Mouse (Mus musculus) T-cell, adult 2 months (primary cell): Measurements from ENCODE around the gene Cdc42.
A peak's percentile ranks its signal among the peaks of the same experiment; 100 is the strongest.

ENCODE experiments used
- DNase-seq: peaks from one replicate; pipeline ENCODE4 v3.0.0; 2022; ENCODE audit warnings: low spot score

Cdc42 gene

DNA sequence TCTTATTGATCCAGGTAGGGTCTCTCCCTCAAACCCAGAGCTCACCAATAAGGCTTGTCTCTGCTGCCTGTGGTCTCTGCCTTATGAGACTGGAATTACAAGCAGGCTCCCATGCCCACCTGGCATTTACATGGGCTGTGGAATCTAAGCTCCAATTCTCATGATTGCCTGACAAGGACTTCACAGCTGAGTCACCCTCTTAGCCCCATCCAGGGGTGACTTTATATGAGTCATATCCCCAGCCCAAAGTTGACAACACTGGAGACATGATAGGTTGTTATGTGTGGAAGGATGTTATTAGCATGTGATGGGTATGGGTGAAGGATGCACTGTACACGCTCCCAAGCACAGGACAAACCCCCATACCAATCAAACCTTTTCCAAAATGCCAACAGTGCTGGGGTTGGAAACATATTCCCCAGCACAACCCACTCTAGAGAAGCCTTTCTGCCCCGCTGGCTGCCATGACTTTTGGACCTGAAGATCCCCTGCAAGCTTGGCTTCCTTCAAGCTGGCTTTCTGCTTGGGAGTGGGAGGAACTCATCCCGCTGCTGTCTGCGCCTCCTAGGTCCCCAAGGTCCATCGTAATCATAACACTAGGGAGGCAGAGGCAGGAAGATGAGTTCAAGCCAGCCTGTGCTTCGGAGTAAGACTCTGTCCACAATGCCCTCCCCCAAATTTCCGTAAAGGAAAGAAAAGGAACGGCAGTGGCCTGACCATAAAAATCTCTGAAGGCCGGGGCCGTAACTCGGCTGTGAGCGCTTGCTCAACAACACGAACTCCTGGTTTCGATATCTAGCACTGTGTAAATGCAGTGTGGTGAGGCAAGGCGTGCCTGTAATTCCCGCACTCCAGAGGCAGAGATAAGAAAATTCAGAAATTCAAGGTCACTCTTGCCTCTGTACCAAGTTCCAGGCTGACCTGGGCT lies 14.3 kb upstream of the Cdc42 start:
- DNase-seq, result no peak

DNA sequence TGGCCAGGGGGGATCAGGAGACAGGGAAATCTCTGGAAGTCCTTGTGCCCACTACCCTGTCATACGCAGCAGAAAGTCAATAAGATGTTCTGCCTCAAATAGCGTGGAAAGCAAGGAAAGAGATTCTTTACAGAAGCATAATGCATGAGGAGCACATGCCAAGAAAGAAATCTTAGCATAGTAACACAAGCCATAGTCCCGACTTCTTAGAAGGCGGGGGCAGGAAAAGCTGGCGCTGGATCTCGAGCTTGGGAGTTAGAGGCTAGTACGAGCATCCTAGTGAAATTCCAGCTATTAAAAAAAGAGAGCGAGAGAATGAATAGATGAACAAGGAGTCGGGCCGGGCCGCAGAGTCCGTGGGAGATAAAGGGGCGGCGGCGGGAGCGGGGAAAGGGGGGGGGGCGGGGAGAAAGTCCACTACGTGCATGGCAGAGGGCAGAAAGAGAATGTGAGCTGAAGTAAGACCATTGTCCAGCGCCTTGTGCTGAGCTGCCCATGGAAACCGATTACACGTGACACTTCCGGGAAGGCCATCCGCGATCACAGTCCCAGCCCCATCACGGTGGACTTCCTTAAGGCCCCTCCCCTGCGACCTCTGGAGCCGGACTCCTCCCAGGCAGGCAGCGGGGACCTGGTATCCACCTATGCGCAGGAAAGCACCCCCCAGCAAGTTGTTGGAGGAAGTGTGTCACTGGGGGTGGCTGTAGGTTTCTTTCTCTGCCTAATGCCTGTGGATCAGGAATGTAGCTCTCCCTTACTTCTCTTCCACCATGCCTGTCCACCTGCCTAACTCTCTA lies 12.6 kb upstream of the Cdc42 start:
- DNase-seq, result no peak

DNA sequence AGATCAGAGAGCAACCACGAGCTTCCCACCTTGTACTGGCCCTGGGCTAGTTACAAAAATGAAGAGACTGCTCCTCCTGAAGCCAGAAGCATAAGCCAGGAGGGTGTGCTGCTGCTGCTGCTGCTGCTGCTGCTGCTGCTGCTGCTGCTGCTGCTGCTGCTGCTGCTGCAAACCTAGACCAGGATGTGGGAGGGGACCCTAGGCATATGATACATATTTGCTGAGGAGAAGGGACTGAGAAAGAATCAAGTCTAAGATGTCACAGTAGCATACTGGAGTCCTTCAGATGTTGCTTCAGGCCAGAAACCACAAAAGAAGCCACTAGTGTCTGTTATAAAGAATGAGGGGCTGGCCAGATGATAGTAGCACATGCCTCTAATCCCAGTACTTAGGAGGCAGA lies 10.7 kb upstream of the Cdc42 start:
- DNase-seq, result peak; percentile 61

DNA sequence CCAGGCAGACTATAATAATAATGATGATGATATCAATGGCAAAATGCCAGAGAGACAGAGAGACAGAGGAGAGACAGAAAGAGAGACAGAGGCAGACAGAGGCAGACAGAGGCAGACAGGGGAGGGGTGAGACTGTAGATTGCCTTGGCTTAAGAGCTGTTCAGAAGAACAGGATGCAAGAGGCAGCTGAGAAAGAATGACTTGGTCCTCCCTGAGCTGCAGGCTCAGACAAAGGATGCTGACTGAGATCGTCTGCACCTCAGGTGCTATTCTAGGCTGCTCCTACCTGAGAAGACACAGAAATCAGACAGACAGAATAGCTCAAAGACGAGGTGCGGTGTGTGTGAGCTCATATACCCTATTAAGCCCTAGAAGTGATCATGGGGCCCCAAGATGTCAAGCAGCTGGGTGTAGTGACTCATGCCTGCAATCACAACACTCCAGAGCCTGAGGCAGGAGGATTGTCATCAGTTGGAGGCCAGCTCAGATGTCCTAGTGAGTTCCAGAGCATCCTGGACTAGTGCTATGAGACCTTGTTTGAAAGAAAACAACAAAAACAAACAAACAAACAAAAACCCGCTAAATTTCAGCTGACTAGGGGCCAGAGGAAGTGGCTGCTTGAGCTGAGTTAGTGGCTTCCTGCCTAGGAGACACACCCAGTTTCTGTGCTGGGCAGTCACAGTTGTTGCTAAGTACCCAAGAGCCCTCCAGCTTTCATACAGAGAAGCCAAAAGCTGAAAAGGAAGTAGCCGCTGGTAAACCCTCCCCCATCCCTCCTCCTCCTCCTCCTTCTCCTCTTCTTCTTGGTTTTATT lies 10.0 kb upstream of the Cdc42 start:
- DNase-seq, result peak; percentile 81

DNA sequence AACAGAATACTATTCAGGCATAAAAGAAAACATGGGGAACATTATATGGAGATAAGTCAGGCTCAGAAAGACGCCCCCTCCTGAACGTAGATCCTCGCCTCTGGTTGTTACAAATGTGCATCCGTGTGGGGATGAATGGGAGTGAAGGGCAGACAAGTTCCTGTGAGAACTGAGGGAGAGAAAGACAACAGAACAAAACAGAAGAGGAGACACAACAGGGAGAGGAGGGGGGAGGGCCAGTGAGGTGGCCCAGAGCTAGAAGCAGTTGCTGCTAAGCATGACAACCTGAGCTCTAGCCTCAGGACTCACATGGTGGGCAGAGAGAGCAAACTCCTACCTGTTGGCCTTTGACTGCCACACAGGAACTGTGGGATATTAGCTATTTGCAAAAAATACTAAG lies 8.6 kb upstream of the Cdc42 start:
- DNase-seq, result no peak

DNA sequence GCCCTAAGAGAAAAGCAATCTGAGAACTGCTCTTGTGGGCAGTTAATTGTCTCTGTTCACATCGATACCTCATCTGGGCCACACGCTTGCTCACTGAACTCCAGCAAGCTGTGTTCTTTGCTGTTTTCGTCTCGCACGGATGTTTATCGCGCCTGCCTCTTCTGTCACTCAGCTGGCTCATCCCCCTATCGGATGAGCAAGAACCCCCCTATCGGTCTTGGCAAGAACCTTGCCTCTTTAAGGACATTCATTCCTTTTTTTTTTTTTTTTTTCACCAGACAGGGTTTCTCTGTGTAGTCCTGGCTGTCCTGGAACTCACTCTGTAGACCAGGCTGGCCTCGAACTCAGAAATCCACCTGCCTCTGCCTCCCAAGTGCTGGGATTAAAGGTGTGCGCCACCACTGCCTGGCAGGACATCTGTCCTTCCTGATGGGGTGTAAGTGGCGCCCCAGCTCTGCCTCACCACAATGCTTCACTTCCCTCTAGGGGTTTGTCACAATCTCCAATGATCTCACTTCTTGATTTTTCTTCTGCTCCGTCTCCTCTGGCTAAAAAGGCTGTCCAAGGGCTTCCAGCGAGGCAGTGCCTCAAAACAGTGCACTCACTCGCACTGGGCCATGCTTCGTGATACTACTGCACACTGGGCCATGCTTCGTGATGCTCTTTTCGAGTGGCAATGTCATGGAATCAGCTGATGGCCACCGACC lies 8.0 kb upstream of the Cdc42 start:
- no peak for DNase-seq

DNA sequence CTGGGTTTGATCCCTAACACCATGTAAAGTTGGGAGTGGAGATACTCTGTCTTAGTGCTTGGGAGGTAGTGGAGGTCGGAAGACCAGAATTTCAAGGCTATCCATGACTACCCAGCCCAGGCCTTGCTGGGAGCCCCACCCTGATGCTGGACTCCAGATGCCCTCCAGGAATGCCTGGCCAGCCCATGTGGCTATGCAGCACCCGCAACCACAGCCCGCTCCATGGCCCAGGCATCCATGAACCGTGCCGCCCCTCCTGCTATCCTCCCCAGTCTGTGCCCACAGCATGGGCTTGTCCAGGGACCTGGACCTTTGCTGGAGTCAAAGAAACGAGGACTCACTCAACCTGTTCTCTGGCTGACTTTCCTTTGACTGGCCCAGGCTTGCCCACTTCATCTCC lies 7.3 kb upstream of the Cdc42 start:
- DNase-seq, result no peak

DNA sequence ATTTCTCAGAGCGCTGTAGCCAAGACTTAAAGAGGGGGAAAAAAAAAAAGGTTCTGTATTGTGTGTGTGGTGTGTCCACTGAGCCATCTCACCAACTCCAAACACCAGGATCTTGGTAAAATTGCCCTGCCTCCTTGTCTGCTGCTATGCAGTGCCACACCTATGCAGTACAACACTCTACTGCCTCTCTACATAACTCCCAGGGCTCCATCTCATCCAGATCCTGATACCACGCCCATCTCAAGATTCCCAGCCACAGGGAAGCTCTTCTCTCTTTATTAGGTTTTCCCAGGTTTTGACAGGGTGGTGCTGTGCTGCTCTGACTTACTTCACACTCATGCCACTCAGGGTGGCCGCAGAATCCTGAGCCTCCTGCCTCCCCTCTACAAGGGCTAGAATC lies 3.5 kb upstream of the Cdc42 start:
- no peak for DNase-seq

DNA sequence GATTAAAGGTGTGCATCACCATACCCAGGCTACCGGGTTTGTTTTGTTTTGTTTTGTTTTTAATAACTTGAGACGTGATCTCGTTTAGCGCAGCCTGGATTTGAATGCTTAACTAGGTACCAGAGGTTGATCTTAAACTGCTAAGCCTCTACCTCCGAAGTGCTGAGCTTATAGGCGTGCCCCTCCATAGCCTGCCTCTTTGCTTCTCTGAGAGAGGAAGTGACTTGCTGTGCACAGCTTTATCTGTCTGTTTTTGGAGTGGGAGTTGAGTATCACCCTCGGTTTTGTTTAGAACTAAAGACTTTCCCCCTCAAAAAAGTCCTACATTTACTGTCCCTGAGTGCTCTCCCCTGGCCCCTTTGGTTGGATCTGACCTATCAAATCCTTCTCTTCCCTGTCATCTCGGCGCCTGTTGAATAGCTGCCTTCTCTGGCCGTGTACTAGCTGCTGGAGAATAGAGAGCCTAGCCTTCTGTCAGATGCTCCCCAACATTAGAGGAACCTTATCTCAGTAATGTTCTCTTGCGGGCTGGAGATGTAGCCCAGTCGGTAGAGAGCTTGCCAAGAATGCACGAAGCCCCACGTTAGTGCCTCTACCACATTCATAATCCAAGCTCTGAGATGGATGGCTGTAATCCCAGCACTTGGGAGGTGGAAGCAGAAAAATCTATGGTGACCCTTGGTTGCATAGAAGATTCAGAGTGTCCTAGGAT lies 927 bp upstream of the Cdc42 start:
- DNase-seq, result peak; percentile 71

DNA sequence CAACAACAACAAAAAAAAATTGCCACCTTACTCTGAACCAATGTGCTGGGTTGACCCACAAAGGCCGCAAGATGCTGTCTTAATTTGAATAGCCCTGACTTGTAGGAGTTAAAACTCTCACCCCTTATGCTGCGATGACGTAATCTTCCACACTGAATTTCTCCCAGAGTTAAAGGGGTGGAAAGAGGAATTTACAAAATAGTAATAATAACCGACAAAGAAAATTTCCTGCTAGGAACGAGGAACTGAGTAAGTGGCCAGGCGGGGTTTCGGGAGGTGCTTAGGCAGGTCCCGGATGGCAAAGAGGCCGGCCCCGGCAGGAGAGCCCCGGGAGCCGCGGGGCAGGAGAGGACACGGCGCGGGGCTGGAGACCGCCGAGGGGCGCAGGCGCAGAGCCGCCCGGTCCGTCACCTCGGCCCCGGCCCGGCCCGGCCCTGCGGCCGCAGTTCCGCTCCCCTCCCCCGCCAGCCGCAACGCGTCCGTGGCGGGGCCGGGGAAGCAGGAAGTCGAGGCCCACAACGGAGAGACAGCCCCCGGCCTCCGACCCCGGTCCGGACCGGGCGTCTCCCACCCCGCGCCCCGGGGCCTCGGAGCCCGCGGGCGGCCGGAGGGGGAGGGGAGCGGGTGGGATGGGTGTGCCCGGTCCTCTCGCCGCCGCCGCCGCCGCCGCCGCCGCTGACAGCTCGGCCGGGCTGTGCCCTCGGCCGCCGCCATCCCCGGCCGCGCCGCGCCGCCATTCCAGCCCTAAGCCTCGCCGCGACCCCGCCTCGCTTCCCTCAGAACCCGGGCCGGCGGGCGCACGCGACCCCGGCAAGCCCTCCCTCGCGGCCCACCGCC lies 628 bp downstream of the Cdc42 start:
- peak; percentile 50 for DNase-seq

DNA sequence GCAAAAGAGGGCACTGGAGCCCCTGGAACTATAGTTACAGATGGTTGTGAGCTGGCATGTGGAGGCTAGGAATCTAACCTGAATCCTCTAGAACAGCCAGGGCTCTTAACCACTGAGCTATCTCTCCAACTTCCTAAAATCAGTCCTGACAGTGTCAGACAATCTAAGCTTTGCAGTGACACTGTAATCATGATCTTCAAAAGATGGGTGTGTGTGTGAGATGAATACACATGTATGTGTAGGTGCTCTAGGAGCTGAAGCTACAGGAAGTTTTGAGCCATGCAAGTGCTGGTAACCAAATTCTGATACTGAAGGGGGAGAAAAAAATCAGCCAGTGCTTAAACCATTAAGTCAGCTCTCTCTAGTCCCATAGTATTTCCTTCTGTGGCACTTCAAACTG lies 6.9 kb downstream of the Cdc42 start:
- no peak for DNase-seq

DNA sequence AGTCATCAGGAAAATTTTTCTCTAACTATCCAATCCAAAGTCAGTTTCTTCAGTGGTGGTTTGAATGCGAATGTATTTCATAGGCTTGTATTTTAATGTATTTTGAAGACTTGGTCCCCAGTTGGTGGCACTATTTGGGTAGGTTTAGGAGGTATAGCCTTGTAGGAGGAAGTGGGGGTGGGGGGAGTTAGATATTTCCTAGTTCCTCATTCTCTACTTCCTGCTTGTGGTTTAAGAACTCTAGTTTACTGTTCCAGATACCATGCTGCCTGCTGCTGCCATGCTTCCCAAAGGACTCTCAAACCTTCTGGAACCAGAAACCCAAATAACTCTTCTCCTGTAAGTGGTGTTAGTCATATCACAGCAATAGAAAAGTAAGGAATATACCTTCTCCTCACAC lies 11.7 kb downstream of the Cdc42 start:
- DNase-seq, result peak; percentile 51

DNA sequence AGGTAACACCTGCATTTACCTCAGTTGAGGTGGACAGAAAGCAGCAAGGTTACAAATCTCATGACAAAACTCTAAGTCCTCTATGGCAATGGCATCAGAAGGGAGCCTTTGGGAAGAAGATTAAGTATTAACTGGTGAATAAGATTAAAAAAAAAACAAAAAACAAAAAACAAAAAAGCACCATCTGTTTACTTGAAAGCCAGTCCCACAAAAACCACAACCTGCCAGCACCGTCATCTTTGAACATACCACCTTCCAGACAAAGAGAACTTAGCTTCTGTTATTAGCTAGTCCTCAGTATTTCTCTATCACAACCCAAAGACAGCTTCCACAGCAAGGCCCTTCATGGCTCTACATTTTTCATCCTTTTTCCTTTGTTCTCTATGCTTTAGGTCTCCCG lies 12.4 kb downstream of the Cdc42 start:
- DNase-seq, result peak; percentile 59

DNA sequence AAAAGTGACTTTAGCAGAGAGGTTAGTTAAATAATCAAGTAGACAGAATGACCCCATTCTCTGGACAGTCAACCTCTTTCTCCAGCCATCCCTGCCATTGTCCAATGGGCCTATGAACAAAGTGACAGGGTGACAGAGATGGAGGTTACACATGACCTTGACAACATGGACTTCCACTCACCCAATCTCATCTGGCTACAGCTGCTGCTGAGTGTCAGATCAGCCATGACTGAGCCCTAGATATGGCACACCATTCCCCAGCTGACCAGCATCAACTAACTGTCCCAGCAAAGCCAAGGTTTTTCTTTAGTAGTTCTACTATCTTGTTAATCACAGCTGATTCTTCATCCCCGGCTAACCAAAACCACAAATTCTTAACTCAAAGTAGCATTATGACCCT lies 14.7 kb downstream of the Cdc42 start:
- DNase-seq, result no peak

DNA sequence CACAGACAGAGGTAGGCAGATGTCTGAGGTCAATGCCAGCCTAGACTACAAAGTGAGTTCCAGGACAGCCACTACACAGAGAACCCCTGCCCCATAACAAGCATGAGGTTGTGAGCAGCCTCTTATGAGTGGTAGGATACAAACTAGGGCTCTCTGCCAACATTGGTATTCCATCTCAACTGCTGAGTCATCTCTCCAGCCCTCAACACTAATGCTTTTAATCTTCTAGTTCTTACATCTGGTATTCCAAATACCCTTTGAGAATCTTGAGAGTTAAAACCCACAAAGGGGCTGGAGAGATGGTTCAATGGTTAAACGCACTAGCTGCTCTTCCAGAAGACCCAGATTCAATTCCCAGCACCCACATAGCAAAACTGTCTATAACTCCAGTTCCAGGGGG lies 18.1 kb downstream of the Cdc42 start:
- DNase-seq, result no peak

DNA sequence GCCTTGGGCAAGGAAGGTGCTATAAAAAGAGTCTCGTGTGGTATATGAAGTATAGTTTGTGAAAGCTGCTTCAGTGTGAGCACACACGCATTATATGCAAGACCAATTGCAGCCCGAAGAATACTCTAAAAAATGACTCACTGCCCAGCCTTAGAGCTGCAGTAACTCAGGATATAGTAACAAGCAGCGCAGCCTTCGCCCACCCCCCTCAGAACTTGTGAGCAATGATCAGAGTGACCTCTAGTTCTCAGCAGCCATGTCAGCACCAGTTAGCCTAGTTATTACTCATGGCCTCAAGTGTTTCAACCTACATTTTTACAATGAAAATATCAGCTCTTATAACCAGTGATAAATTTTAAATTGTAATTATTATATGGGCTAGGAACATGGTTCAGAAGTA lies 21.1 kb downstream of the Cdc42 start:
- no peak for DNase-seq

DNA sequence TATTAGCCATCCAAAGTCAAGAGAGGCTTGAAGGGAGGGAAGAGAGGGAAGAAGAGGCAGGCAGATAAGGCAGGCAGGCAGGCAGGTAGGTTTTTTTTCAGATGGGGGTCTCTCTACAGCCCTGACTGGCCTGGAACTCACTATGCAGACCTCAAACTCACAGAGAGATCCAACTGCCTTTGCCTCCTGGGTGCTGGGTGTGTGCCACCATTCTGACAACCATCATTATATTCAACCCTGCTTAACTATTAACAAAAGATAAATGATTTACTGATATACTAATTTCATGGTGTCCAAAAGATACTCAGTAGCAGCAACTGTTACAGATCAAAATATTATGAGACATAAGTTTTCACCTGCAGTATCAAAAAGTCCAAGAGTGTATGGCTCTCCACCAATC lies 25.5 kb downstream of the Cdc42 start:
- DNase-seq, result no peak

DNA sequence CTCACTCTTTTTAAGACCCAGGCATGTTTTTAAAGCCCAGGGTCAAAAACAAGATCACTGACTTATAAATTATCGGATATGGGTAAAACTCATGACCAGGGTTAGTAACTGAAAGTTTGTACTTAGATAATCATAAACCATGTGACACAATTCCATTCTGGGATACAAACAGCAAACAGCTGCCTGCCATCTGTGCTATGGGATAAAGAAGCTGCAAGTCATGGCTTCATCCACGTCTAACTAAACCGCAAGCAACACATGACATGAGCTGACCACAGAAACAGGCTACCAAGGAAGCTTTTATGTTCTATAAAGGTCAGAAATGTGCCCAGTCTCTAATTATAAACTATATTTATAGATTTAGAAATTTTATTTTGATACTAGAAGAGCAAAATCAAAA lies 31.0 kb downstream of the Cdc42 start:
- DNase-seq, result no peak

DNA sequence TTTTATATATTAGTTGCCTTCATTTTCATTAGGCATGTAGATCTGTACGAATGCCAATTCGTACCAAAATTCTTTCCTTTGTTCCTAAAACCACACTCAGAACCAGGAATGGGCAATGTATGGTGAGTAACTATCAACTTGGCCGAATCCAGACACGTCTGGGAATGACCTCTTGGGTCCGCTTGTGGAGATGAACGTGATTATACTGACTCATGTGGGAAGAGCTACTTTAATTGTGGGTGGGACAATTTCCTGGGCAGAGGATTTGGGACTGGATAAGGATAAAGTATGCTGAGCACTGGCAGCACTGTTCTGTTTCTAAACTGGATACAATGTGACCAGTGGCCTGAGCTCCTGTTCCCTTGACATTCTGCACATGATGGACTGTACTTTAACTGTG lies 32.6 kb downstream of the Cdc42 start:
- no peak for DNase-seq

DNA sequence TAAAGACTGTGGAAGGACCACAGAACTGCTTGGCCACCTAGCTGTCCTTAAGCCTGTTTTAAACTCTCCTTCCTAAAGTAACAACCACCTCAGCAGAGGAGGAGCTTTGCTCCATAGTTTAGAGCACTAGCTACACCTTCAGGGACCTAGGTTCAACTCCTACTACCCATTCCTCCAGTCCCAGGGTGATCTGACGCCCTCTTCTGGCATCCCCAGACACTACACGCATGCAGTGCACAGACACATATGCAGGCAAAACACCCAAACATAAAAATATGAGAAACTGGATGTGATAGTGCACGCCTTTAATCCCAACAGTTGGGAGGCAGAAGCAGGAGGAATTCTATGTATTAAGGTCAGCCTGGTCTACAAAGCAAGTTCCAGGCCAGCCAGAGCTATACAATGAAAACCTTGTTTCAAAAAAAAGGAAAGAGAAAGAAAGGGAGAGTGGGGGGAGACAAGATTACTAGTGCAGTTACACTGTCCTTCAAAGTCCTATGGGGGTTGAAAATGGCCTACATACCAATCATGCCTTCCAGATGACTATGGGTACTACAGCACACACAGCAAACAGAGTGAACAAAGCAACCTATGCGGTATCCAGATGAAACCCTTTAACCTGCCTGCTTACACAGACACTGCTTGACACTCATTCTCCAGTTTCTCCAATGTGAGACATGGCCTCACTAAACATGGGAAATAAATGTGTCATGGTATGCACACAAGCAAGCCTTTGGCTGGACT lies 41.3 kb downstream of the Cdc42 start:
- DNase-seq, result no peak
